Mouse (Mus musculus) forebrain, embryonic 14.5 days (tissue): ENCODE data around the gene AI854703. TPM values are rescaled to one million over a fixed set of nuclear protein-coding genes. Genes with fewer than 3 reads are reported as not detected.

Experiments
- ATAC-seq: fragments of 200-750 bp; cut with Nextera tagmentation; 2 replicates; pipeline ENCODE4 v1.8.0; 2017; ENCODE audit warnings: mild to moderate bottlenecking, moderate library complexity
- DNase-seq: peaks from one replicate; pipeline ENCODE4 v3.0.0-alpha.2; 2015; ENCODE audit warnings: low spot score
- H3K27ac ChIP-seq: fragments of 300-500 bp; sonication (generic); 2 replicates; pipeline ENCODE4 v1.5.1; 2014; ENCODE audit warnings: low read depth, mild to moderate bottlenecking, control low read depth, low read length, moderate library complexity
- H3K27me3 ChIP-seq: fragments of 300-500 bp; sonication (generic); replicated peaks from 2 replicates; pipeline ENCODE4 v1.6.1; 2014; ENCODE audit warnings: low read length, control low read depth, mixed read lengths; ENCODE audit not compliant: control insufficient read depth, insufficient read depth
- H3K36me3 ChIP-seq: fragments of 300-500 bp; sonication (generic); 2 replicates; pipeline ENCODE4 v1.6.1; 2014; ENCODE audit warnings: low read length, control low read depth; ENCODE audit not compliant: control insufficient read depth, insufficient read depth
- H3K4me1 ChIP-seq: fragments of 300-500 bp; sonication (generic); 2 replicates; pipeline ENCODE4 v1.6.1; 2014; ENCODE audit warnings: antibody characterized with exemption, low read length, control low read depth; ENCODE audit not compliant: control insufficient read depth, insufficient read depth
- H3K4me2 ChIP-seq: fragments of 300-500 bp; sonication (generic); 2 replicates; pipeline ENCODE4 v1.6.1; 2014; ENCODE audit warnings: mild to moderate bottlenecking, control low read depth, low read length
- H3K4me3 ChIP-seq: fragments of 300-500 bp; sonication (generic); 2 replicates; pipeline ENCODE4 v1.5.1; 2014; ENCODE audit warnings: low read depth, low read length, control low read depth
- H3K9ac ChIP-seq: fragments of 300-500 bp; sonication (generic); 2 replicates; pipeline ENCODE4 v1.6.1; 2014; ENCODE audit warnings: mild to moderate bottlenecking, low read length, control low read depth, moderate library complexity
- H3K9me3 ChIP-seq: fragments of 300-500 bp; sonication (generic); replicated peaks from 2 replicates; pipeline ENCODE4 v1.6.1; 2016; ENCODE audit warnings: low read length, control low read depth, mixed read lengths; ENCODE audit not compliant: control insufficient read depth
- WGBS: fragments of 180-500 bp; shearing (Covaris S2); extraction: QIAGEN DNeasy Blood & Tissue Kit; methylation state at CpG from one replicate; pipeline ENCODE4 v1.1.7; 2014; 5-methylcytosine and 5-hydroxymethylcytosine counted together
- polyA plus RNA-seq: library from polyadenylated mRNA; unstranded; fragments of >200 nt; fragmentation: Nextera tagmentation; extraction: Ambion mirVana; gene quantifications from 2 replicates; pipeline ENCODE4 v1.2.1, GENCODE M21; 2014

The AI854703 gene
- polyA plus RNA-seq, 1 experiment from 2014 or later, result 8.2 TPM

- H3K4me3 ChIP-seq, result no peak within 1 kb of the TSS
- no peaks in the 10 kb centered on the region for H3K36me3 ChIP-seq
- no peaks in the 10 kb centered on the region for H3K27me3 ChIP-seq
- 25% methylated on average over 11 of the region's 13 CpGs for WGBS
- H3K27ac ChIP-seq, result no peak within 1 kb of the TSS
- no peak within 1 kb of the TSS; the same call in 1 of the 2 replicates for H3K4me2 ChIP-seq
- ATAC-seq (no peak), DNase-seq (no peak)
- no peaks in the 10 kb centered on the region for H3K9me3 ChIP-seq
- no peak within 1 kb of the TSS for H3K9ac ChIP-seq
- no peaks in the 10 kb centered on the region for H3K4me1 ChIP-seq
These were observed 49.6 kb downstream of the AI854703 start, which contains the start of gene Gimap9 for GRCm38 (mm10) chr6:48675931-48676859. Gene Gimap9 (plus strand): TSS chr6:48676129.

GRCm38 (mm10) chr6:48676860-48677415 is 50.4 kb downstream of the AI854703 start:
- H3K4me2 ChIP-seq, result no peak overlapping the region
- no peaks in the 10 kb centered on the region for H3K9me3 ChIP-seq
- WGBS, result 80% methylated on average over 5 of the region's 5 CpGs
- H3K9ac ChIP-seq, result no peak overlapping the region
- H3K4me3 ChIP-seq, result no peak overlapping the region
- H3K4me1 ChIP-seq, result no peaks in the 10 kb centered on the region
- H3K36me3 ChIP-seq, result no peaks in the 10 kb centered on the region
- ATAC-seq, result no peak
- no peaks in the 10 kb centered on the region for H3K27me3 ChIP-seq
- no peak overlapping the region for H3K27ac ChIP-seq
- no peak for DNase-seq

GRCm38 (mm10) chr6:48677492-48678345 is 51.2 kb downstream of the AI854703 start:
- no peak for DNase-seq
- Histone ChIP-seq H3K27ac (no peak overlapping the region), H3K27me3 (no peaks in the 10 kb centered on the region), H3K36me3 (no peaks in the 10 kb centered on the region), H3K9ac (no peak overlapping the region), H3K9me3 (no peaks in the 10 kb centered on the region), H3K4me3 (no peak overlapping the region), H3K4me1 (no peaks in the 10 kb centered on the region), H3K4me2 (no peak overlapping the region)
- ATAC-seq, result no peak
- WGBS, result 95% methylated on average over 17 of the region's 17 CpGs

GRCm38 (mm10) chr6:48678391-48678790 is 51.8 kb downstream of the AI854703 start:
- H3K9ac ChIP-seq, result no peak overlapping the region
- no peak overlapping the region for H3K27ac ChIP-seq
- H3K4me1 ChIP-seq, result no peaks in the 10 kb centered on the region
- H3K36me3 ChIP-seq, result no peaks in the 10 kb centered on the region
- no peak overlapping the region for H3K4me3 ChIP-seq
- no peak for DNase-seq
- H3K4me2 ChIP-seq, result no peak overlapping the region
- H3K27me3 ChIP-seq, result no peaks in the 10 kb centered on the region
- ATAC-seq, result no peak
- 87% methylated on average over 4 of the region's 4 CpGs for WGBS
- H3K9me3 ChIP-seq, result no peaks in the 10 kb centered on the region

- no peak overlapping the region for H3K4me2 ChIP-seq
- 85% methylated on average over 6 of the region's 6 CpGs for whole genome bisulfite sequencing
- DNase-seq, result no peak
- H3K4me1 ChIP-seq, result no peaks in the 10 kb centered on the region
- H3K4me3 ChIP-seq, result no peak overlapping the region
- no peak for ATAC-seq
- H3K9ac ChIP-seq, result no peak overlapping the region
- H3K27me3 ChIP-seq, result no peaks in the 10 kb centered on the region
- no peaks in the 10 kb centered on the region for H3K9me3 ChIP-seq
- no peak overlapping the region for H3K27ac ChIP-seq
- no peaks in the 10 kb centered on the region for H3K36me3 ChIP-seq
These were observed 53.1 kb downstream of the AI854703 start for GRCm38 (mm10) chr6:48679701-48680100.

GRCm38 (mm10) chr6:48680421-48680820 is 53.9 kb downstream of the AI854703 start:
- H3K9ac ChIP-seq, result no peak overlapping the region

GRCm38 (mm10) chr6:48681472-48682090 is 55.0 kb downstream of the AI854703 start:
- no peaks in the 10 kb centered on the region for H3K27me3 ChIP-seq
- DNase-seq (no peak), ATAC-seq (no peak)
- H3K4me1 ChIP-seq, result no peaks in the 10 kb centered on the region
- WGBS, result 80% methylated on average over 3 of the region's 3 CpGs
- no peaks in the 10 kb centered on the region for H3K9me3 ChIP-seq
- H3K9ac ChIP-seq, result no peak overlapping the region
- H3K4me3 ChIP-seq, result no peak overlapping the region
- H3K4me2 ChIP-seq, result no peak overlapping the region
- H3K27ac ChIP-seq, result no peak overlapping the region
- no peaks in the 10 kb centered on the region for H3K36me3 ChIP-seq

More at GRCm38 (mm10) chr6:48680421-48680820, 53.9 kb downstream of the AI854703 start:
- no peak for ATAC-seq
- Histone ChIP-seq H3K27me3 (no peaks in the 10 kb centered on the region), H3K9me3 (no peaks in the 10 kb centered on the region), H3K36me3 (no peaks in the 10 kb centered on the region), H3K4me1 (no peaks in the 10 kb centered on the region), H3K4me2 (no peak overlapping the region), H3K4me3 (no peak overlapping the region), H3K27ac (no peak overlapping the region)
- DNase-seq, result no peak
- WGBS, result 80% methylated on average over 5 of the region's 5 CpGs

GRCm38 (mm10) chr6:48682271-48682670 is 55.7 kb downstream of the AI854703 start:
- Histone ChIP-seq H3K4me3 (no peak overlapping the region), H3K36me3 (no peaks in the 10 kb centered on the region), H3K9me3 (no peaks in the 10 kb centered on the region), H3K4me2 (no peak overlapping the region), H3K4me1 (no peaks in the 10 kb centered on the region), H3K27ac (no peak overlapping the region), H3K27me3 (no peaks in the 10 kb centered on the region), H3K9ac (no peak overlapping the region)
- no peak for DNase-seq
- no peak for ATAC-seq
- 80% methylated on average over 4 of the region's 4 CpGs for WGBS
